Mouse (Mus musculus) thymus, postnatal 0 days (tissue): ENCODE measurements at regions not wholly inside any gene's neighbourhood (a gene's known extent, or its start where the extent isn't known, plus 50 kb on each side); places are given as distances from the start of the nearest gene placed in this dataset.

ENCODE experiments used
- DNase-seq: peaks from one replicate; pipeline ENCODE4 v3.0.0-alpha.2; 2015; ENCODE audit warnings: low spot score

GRCm38 (mm10) chr7:134528026-134528425 lies 142.4 kb upstream of the Dock1 start:
- no peak for DNase-seq

GRCm38 (mm10) chr7:134534821-134535220 lies 135.6 kb upstream of the Dock1 start:
- DNase-seq = no peak

- DNase-seq = no peak
These were observed 128.8 kb upstream of the Dock1 start for GRCm38 (mm10) chr7:134541699-134542098.

DNA sequence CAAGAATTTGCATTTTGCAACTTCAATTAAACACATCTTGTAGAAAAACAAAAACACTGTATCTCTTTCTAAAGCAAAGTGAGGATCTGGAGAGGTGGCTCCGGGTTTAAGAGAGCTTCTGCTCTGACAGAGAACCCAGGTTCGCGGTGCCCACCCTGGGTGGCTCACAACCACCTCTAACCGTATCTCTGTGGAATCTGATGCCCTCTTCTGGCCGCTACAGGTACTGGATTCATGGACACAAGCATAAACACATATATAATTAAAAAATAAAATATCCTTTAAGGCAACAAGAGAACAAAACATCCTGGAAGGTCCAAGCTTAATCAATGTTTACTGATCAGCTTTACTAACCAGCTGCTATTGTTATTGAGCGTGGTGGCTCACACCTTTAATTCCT lies 124.3 kb upstream of the Dock1 start:
- DNase-seq = no peak

- DNase-seq = no peak
These were observed 121.1 kb upstream of the Dock1 start for GRCm38 (mm10) chr7:134549286-134549919.

DNA sequence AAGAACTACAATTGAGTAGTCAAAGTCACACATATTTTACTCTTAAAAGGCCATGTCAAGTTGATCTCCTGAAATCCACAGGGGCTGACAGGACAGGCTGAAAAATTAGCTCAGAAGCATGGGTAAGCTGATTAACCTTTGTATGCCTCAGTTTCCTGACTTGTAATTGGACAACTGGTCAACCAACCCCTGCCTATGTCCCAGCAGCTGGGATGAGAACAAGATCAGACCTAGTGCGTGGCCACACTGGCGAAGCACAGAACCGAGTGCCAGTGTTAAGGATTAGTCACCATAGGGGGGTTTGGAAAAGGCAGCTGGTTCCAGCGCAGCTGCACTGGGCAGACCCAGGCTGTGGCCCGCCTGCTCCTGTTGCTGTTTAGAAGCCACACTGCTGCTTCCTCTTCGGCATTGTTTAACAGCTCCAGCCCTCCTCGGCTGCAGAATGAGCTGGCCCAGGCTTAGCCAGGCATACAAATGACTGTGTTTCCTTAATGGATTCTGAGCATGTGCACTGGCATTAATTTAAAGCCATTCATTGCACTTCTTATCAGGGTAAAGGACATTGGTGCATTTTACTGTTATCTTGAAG lies 120.1 kb upstream of the Dock1 start:
- no peak for DNase-seq

DNA sequence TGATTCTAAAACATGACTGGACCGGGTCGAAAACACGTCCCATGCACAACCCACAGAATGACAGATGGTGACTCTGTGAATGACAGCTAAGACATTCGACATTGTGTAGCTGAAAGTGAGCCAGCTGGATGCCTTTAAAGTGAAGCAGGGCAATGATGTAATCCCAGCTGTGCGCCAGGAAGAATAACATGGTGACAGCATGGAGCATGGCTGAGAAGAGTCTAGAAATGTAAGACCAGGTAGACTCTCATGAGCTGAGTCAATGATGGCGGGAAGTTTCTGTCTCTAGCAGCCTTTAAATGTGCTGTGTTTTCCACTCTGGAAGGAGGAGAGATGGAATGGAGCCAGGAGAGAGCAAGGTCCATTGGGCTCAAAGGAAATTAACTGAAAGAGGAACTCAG lies 118.4 kb upstream of the Dock1 start:
- DNase-seq = no peak

GRCm38 (mm10) chr7:134556061-134556460 lies 114.4 kb upstream of the Dock1 start:
- no peak for DNase-seq

- peak; percentile 42 for DNase-seq
These were observed 104.1 kb upstream of the Dock1 start for GRCm38 (mm10) chr7:134566322-134566721.

- no peak for DNase-seq
These were observed 101.2 kb upstream of the Dock1 start for GRCm38 (mm10) chr7:134569247-134569646.

GRCm38 (mm10) chr7:134570176-134570810 lies 100.2 kb upstream of the Dock1 start:
- no peak for DNase-seq

DNA sequence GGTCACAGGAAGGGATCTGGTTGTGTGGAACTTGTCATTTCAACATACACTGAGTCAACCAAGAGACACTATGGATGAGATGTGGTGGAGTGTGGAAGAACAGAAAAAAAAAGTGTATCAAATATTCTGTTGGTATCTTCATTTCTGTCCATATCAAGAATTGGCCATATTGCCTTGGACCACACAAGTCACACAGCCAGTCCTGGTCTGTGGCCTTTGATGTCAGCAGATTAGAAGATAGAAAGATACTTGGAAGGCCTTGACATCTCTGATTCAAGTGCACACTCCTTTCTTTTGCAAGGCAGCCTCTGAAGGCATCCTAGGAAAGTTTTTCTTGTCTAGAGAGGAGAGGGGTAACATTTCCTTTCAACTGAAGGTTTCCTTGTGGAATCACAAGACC lies 88.7 kb upstream of the Dock1 start:
- DNase-seq = no peak

- DNase-seq = no peak
These were observed 85.0 kb upstream of the Dock1 start for GRCm38 (mm10) chr7:134585478-134585877.

DNA sequence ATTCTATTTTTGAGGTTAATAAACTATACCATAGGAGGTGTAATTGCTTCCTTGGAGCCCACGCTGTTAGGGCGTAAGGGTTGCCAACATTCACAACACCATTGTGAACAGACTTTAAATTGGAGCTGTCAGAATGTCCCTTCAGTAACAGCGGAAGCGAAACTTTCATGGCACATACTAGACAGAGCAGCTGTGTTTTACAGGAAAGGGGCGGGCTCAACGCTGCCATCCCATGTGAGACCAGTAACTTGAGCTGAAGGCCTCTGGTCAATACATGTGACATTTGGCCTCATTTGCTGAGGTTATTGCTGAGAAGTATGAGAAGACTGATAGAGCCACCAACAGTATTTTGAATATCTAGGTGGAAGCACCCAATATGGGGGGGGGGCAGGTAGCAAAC lies 83.5 kb upstream of the Dock1 start:
- DNase-seq = no peak

GRCm38 (mm10) chr7:134607886-134608285 lies 62.6 kb upstream of the Dock1 start:
- DNase-seq = no peak

DNA sequence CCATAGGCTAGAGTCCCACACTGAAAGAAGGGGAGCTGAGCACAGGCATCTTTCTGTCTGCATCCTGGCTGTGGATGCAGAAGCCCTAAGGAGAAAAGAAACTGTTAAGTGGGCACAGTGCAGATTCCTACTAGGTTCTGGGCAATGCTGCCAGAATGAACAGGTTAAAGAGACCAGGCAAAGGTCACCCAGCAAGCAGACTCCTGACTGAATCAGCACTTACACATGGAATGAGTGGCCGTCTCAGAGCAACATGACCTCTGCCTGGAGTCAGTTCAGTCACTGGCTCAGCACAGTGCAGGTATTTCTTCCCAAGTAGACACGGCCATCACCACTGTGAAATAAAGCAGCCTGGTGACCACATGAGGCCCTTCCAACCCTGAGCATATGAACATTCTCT lies 60.3 kb upstream of the Dock1 start:
- no peak for DNase-seq

DNA sequence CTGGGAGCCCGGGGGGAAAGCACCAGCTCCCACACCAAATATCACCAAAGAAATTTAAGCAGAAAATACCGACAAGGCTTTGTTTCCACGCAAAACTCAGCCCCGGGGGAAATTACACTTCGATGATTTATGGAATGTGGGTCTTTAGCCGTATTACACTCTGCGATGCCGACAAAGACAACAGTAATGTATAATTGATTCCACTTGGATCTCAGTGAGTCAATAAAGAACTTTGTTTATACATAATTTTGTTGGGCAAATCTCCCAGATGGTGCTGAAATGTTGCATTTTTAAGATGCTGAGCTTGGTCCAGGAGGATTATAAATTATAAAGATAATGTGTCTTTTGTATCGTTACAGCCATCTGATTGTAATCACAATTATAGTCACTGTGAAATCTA lies 59.1 kb upstream of the Dock1 start:
- no peak for DNase-seq

DNA sequence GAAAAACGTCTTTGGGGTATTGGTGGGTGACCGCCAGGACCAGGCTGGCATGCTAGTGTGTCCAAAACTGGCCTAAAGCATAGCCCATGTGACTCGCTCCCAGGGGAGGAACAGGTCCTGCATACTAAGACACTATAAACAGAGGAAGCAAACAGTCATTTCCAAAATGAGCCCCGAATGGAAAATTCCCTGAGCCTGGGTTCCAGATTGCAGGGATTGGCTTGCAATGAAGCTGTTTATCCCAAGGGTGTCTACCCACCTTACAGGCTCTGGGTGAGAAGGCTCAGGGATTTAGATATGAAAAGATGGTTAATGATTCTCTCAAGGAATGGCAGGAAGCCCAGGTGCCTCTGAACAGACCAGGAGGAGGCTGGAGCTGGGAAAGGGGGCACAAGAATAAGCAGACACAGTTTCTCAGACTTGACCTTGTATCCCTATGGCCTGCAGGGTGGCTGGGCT lies 58.2 kb upstream of the Dock1 start:
- no peak for DNase-seq

DNA sequence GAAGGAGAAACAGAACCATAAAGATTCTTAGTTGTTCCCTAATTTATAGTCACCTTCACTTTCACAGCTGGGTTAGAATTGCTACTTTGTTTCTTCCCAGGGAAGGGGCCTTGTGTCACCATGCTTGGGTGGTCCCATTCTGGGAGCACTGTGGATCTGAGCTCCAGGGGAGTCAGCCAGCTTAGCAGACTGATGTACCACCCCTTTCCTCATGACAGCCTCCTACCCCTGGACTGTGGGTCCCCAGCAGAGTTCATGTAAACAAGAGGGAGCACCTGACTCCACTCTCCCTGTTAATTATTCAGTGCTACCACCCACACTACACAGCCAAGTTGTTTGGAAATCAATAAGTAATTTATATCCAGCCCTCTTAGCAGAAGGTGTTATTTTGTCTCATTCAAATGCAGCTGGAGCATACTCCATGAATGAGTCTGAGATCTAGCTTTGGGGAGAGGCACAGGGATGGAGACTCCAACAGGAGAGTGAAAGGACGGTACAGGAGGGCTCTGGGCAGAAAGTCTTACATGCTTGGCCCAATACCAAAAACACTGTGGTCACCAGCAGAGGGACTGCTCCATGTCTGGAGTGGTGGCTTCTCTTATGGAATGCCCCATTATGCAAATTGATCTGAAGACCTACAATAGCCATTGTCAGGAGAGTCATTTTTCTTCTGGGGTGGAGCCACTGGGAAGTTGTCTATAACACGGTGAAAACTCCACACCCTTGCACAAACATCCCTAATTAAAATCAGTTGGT lies 51.1 kb upstream of the Dock1 start:
- no peak for DNase-seq

DNA sequence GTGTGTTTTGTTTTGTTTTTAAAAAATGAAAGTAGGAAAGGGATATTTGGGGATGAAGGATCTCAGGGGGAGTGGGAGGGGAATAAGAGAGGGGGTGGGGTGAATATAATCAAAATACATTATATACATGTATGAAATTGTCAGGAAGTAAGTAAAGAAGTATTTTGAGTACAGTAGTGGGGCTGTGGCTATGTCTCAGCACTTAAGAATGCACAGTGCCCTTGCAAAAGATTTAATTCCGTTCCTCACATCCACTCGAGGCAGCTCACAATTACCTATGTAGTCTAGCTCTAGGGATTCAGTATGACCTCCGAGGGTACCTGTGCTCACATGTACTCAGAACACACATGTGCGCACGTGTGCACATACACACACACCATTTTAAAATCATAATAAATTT lies 50.4 kb upstream of the Dock1 start:
- no peak for DNase-seq
